8 mouse cellular contexts compared by ENCODE assay signal in the genomic region with DNA sequence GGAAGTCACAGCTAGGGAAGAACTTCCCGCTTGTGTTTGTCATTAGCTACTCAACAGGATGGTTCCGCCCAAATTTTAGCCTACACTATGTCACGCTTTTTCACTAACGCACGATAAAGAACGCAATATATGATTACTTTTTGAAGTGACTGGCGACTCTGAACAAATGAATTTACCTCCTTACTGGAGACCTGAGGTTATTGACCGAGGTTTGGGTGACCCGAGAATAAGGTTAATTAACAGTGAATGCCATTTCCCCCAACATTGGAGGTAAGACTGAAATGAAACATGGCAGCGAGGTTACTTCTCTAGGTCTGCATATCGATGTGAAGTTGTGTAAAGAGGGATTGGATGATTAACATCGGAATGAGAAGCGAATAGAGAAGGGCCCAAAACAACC. TPM values are rescaled to one million over a fixed set of nuclear protein-coding genes. Genes with fewer than 3 reads are reported as not detected.
DNase-seq lines count a peak whose midpoint lies in the region; ATAC-seq and TF ChIP-seq lines count a peak whose summit lies in the region.

No protein-coding gene starts in this region.

- H3K4me2 ChIP-seq in forebrain, embryonic 11.5 days (ENCODE audit: low read depth, low read length, severe bottlenecking) = peak overlapping the region; percentile 53
- peak overlapping the region; percentile 87 for H3K4me2 ChIP-seq in liver, embryonic 13.5 days

- H3K9ac ChIP-seq in forebrain, embryonic 11.5 days (ENCODE audit: low read length) = peak overlapping the region; percentile 95
- H3K9ac ChIP-seq in liver, embryonic 13.5 days = peak overlapping the region; percentile 98

- H3K36me3 ChIP-seq in E14TG2a.4 (ENCODE audit: insufficient read depth, low read length) = peaks cover 9% of the 10 kb centered on the region
- no peaks in the 10 kb centered on the region for H3K36me3 ChIP-seq in forebrain, embryonic 11.5 days (ENCODE audit: control insufficient read depth, insufficient read depth, low read length)
- H3K36me3 ChIP-seq in liver, embryonic 13.5 days = no peaks in the 10 kb centered on the region

- H3K4me1 ChIP-seq in E14TG2a.4 (replicated peaks; ENCODE audit: low read depth, low read length) = peaks cover 31% of the 10 kb centered on the region
- H3K4me1 ChIP-seq in forebrain, embryonic 11.5 days (replicated peaks; ENCODE audit: control insufficient read depth, insufficient read depth, low read length) = peaks cover 2% of the 10 kb centered on the region; the same call in 1 of the 2 replicates
- H3K4me1 ChIP-seq in liver, embryonic 13.5 days (replicated peaks) = peaks cover 34% of the 10 kb centered on the region

- H3K27ac ChIP-seq in forebrain, embryonic 11.5 days (ENCODE audit: low read depth, low read length) = no peak overlapping the region
- H3K27ac ChIP-seq in liver, embryonic 13.5 days = peak overlapping the region; percentile 92

- H3K27me3 ChIP-seq in E14TG2a.4 (ENCODE audit: insufficient read depth, low read length) = no peaks in the 10 kb centered on the region
- H3K27me3 ChIP-seq in forebrain, embryonic 11.5 days (ENCODE audit: control insufficient read depth, insufficient read depth, low read length) = no peaks in the 10 kb centered on the region
- H3K27me3 ChIP-seq in liver, embryonic 13.5 days = no peaks in the 10 kb centered on the region

- intact Hi-C loops in gastrocnemius, postnatal 36 days (cut with DNase I) = loop anchor here (5.0 kb wide), 1 partner anchor 68 kb away; no protein-coding TSS in a partner anchor

- no peak for ATAC-seq in forebrain, embryonic 11.5 days (replicated peaks; ENCODE audit: low FRiP score)
- ATAC-seq in liver, embryonic 13.5 days (ENCODE audit: low read depth) = no peak

- peak overlapping the region; percentile 95 for H3K4me3 ChIP-seq in E14TG2a.4 (replicated peaks; ENCODE audit: low read length)
- H3K4me3 ChIP-seq in forebrain, embryonic 11.5 days (ENCODE audit: low read depth, low read length) = peak overlapping the region; percentile 87
- H3K4me3 ChIP-seq in liver, embryonic 13.5 days (replicated peaks) = peak overlapping the region; percentile 91

- TF ChIP-seq CTCF in E14TG2a.4 (conservative IDR thresholded peaks at IDR 0.05; ENCODE audit: low read length) = no peak

- DNase-seq in cerebellum, adult 9-10 months = peak; percentile 13
- no peak for DNase-seq in cerebellum, postnatal 25 days
- no peak for DNase-seq in forebrain, embryonic 11.5 days (ENCODE audit: low spot score)
- DNase-seq in liver, embryonic 13.5 days = no peak
- no peak for DNase-seq in right cerebral cortex, postnatal 10 days (ENCODE audit: low spot score in 2 of 2)
- no peak for DNase-seq in gastrocnemius, postnatal 36 days
- DNase-seq in layer of hippocampus, adult 9-10 months (ENCODE audit: low spot score) = no peak

- WGBS in forebrain, embryonic 11.5 days = 6% methylated on average over 13 of the region's 13 CpGs
- under 1% methylated on average over 13 of the region's 13 CpGs for WGBS in liver, embryonic 13.5 days (ENCODE audit: insufficient replicate concordance)

- no peaks in the 10 kb centered on the region for H3K9me3 ChIP-seq in E14TG2a.4 (ENCODE audit: low read length)
- H3K9me3 ChIP-seq in forebrain, embryonic 11.5 days (ENCODE audit: control insufficient read depth, low read length) = no peaks in the 10 kb centered on the region
- H3K9me3 ChIP-seq in liver, embryonic 13.5 days (replicated peaks) = no peaks in the 10 kb centered on the region

RNA-seq across cellular contexts. Expression of a gene that starts 0.7 kb away (rescaled TPM):
- 17.7 and 19.2 TPM in 2 replicates for polyA plus RNA-seq in forebrain, embryonic 11.5 days (2014; fragmentation: Nextera tagmentation; extraction: Ambion mirVana)
- 9.2 and 12.2 TPM in 2 replicates for polyA plus RNA-seq in liver, embryonic 13.5 days (2015; fragmentation: Nextera tagmentation; extraction: Ambion mirVana)
- total RNA-seq in gastrocnemius, postnatal 36 days (2021) = 1 to 10 TPM; 2.3 to 2.7 TPM

RNA-seq across cellular contexts. Expression of a gene that starts 0.8 kb away (rescaled TPM):
- polyA plus RNA-seq in forebrain, embryonic 11.5 days (2014; fragmentation: Nextera tagmentation; extraction: Ambion mirVana) = 137 and 153 TPM in 2 replicates
- 93.3 and 107 TPM in 2 replicates for polyA plus RNA-seq in liver, embryonic 13.5 days (2015; fragmentation: Nextera tagmentation; extraction: Ambion mirVana)
- 10 to 100 TPM; 24.9 to 36.5 TPM for total RNA-seq in gastrocnemius, postnatal 36 days (2021)

RNA-seq across cellular contexts. Expression of a gene that starts 56.1 kb away (rescaled TPM):
- polyA plus RNA-seq in forebrain, embryonic 11.5 days (2014; fragmentation: Nextera tagmentation; extraction: Ambion mirVana) = not detected in 2 replicates
- not detected in 2 replicates for polyA plus RNA-seq in liver, embryonic 13.5 days (2015; fragmentation: Nextera tagmentation; extraction: Ambion mirVana)
- total RNA-seq in gastrocnemius, postnatal 36 days (2021) = not detected
